Mouse (Mus musculus): ENCODE measurements around the gene Ephb4. TPM values are rescaled to one million over a fixed set of nuclear protein-coding genes. Genes with fewer than 3 reads are reported as not detected.

Gene Ephb4
- total RNA-seq, 2 experiments from 2014 or later, result 4.9 to 6.8 TPM

DNA sequence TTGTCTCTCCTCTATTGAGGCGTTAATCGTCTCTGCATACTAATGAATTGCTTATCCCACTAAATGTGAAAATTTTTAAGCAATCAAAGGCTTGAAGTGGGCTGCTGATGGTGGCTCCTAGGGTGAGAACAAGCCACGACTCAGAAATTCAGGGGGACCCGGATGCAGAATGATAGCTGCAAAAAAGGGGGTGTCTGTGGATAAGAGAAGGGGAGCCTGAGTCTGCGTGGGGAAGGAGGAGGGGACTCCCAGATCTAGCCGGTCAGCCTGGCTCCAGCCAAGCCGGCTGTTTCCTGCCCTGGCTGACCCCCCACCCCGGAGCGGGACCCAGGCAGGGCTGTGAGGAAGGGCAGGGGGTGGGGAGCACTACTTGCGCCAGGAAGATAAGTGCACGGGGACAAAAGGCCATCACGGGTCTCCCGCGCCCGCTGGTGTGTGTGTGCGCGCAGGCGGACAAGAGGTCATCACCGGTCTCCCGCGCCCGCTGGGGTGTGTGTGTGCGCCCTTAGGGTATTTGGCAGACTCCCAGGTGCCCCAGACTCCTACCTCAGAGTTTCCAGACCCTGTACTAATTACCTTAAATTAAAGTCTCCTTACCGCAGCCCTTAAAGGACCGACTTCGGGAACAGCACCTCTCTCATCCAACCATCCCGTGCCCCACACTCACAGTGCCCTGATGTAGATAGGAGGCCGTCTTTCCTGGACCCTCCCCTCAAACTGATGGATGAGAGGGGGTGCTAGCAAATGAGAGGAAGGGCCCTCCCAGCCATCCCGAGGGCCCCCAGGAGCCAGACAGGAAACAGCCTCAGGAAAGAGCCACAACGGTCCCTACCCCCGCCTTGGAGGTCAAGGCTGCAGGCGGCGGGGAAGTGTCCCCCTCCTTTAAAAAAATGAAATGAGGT is 1.2 kb upstream of the Ephb4 start:
- peak overlapping the region; percentile 53 for H3K4me3 ChIP-seq
- no peak overlapping the region for H3K27ac ChIP-seq
- TF ChIP-seq CTCF (IDR thresholded peaks at IDR 0.05), result no peak
- intact Hi-C loops (cut with DNase I), result no loop called here
- no peak for DNase-seq (ENCODE audit: extremely low spot score in 1 of 2, low spot score in 2 of 2)

DNA sequence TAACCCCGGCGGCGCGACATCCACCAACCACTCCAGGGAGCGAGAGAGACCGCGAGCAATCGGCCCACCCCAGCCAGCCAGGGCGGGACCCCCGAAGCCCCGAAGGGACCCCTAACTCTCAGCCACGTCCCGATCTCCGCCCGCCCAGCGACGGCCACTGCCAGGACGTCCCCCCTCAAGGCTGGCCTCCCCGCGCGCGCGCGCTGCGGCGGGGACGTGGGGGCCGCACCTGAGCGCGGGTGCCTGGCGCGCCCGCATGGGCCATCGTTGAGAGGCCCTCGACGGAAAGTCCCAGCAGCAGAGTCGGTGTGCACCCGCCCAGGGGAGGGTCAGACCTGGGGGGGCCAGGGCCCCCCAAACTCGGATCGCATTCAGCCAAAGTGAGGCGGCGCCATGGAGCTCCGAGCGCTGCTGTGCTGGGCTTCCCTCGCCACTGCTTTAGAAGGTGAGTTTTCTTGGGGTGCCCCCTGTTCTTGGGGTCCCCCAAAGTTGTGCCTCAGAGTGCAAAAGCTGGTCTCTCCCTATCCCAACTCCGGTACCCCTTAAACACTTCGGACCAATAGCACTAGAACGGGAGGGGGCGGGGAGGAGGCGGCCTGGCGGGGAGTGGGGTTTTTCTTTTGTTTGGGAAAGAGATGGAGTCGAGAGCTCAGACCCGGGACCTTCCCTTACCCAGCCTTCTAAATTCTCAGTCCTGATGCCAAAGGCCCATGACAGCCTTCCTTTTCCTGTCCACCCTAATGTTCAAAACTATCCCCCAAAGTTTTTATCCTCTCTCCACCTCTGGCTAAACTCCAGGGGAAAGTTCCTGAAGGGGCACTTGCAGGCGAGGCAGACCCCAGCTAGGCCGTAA is 522 bp downstream of the Ephb4 start:
- intact Hi-C loops (cut with DNase I), result no loop called here
- TF ChIP-seq CTCF (IDR thresholded peaks at IDR 0.05), result no peak
- Histone ChIP-seq H3K4me3 (peak overlapping the region; percentile 53), H3K27ac (peak overlapping the region; percentile 66)
- DNase-seq (ENCODE audit: extremely low spot score in 1 of 2, low spot score in 2 of 2), result no peak

DNA sequence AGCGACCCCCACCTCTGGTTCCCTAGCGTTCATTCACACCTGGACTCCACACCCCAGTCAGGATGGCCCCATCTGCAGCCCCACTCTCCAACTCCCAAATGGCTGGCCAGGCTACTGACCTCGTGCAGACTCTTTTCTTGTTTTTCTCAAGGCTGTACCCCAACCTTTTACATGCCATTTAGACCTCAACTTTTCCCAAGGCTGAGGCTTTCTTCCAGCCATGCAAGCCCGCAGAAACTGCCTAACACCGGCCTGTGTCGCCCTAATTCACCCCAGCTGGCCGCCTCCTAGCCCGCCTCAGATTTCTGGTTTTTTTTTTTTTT is 1.1 kb downstream of the Ephb4 start:
- TF ChIP-seq CTCF (IDR thresholded peaks at IDR 0.05), result no peak
- H3K27ac ChIP-seq, result no peak overlapping the region
- peak overlapping the region; percentile 53 for H3K4me3 ChIP-seq
- intact Hi-C loops (cut with DNase I), result no loop called here
- no peak for DNase-seq (ENCODE audit: extremely low spot score in 1 of 2, low spot score in 2 of 2)

DNA sequence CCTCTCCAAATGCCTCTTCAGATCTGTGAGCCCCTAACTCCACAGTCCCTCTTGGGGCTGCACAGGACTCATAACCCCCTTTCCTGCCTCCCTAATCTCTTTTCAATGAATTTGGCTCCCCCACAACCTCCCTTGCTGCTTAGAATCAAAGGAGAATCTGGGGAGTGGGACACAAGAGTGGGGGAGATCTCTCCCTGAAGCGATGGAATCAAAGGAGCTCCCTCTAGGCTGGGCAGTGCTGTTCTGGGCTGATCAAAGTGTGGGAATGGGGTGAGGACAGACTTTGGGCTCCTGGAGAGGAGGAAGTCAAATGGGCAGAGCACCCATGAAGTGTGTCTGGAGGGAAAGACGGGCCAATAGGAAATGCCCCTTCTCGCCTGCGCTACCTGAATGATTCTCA is 1.5 kb downstream of the Ephb4 start:
- Histone ChIP-seq H3K27ac (no peak overlapping the region), H3K4me3 (peak overlapping the region; percentile 53; the same call in 1 of the 2 replicates)
- DNase-seq (ENCODE audit: extremely low spot score in 1 of 2, low spot score in 2 of 2), result no peak
- TF ChIP-seq CTCF (IDR thresholded peaks at IDR 0.05), result no peak
- intact Hi-C loops (cut with DNase I), result no loop called here

DNA sequence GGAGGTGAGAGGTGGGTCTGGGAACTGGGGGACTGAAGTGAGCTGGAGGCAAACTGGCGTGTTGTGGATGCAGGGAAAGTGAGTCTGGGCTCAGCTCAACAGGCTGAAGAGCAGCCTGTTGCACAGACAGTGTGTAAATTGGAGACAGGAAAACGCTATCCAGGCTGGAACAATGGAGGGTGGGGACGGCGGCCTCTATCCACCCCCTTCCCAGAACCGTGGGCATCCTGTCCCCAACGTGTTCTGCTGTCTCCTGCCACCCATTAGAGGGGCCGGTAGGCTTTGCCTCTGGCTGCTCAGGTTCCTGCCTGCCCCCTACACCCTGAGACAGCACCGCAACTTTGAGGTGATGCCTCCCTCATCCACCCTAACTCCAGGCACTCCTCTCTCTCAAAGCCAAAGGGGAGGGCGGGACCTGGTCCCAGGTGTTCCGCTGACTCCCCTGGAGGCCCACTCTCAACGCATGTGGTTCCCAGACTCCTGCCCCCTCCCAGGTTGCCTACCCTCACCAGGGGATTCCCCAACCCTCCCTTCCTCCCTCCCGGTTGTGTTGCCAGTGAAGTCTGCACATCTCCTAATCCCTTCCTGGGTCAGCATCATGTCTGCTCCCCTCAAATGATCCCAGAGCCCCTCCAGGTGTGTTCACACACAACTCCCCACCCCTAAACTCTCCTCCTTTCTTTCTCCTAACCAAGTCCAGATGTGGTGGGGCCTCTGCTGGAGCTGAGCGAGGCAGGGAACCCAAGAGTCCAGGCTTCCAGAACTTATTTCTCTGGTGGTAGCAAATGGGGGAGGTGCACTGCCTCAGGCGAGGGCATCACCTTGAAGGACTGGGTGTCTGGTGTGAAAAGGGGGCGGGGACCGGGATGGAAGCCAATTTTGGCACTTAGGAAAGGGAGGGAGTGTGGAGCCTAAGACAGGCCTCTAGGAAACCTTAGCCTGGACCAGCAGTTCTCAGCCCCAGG is 2.4 kb downstream of the Ephb4 start:
- intact Hi-C loops (cut with DNase I), result no loop called here
- no peak for DNase-seq (ENCODE audit: extremely low spot score in 1 of 2, low spot score in 2 of 2)
- Histone ChIP-seq H3K4me3 (no peak overlapping the region), H3K27ac (no peak overlapping the region)
- no peak for TF ChIP-seq CTCF (IDR thresholded peaks at IDR 0.05)

DNA sequence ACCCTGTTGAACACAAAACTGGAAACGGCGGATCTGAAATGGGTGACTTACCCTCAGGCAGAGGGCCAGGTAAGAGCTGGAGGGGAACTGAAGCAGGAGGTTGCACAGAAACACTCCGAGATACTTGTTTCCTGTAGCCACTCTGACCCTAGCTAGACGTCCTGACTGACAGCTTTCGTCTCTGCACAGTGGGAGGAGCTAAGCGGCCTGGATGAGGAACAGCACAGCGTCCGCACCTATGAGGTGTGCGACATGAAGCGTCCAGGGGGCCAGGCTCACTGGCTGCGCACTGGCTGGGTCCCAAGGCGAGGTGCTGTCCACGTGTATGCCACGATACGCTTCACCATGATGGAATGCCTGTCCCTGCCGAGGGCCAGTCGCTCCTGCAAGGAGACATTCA is 4.2 kb downstream of the Ephb4 start:
- Histone ChIP-seq H3K4me3 (no peak overlapping the region), H3K27ac (no peak overlapping the region)
- intact Hi-C loops (cut with DNase I), result no loop called here
- no peak for TF ChIP-seq CTCF (IDR thresholded peaks at IDR 0.05)
- DNase-seq (ENCODE audit: extremely low spot score in 1 of 2, low spot score in 2 of 2), result no peak

DNA sequence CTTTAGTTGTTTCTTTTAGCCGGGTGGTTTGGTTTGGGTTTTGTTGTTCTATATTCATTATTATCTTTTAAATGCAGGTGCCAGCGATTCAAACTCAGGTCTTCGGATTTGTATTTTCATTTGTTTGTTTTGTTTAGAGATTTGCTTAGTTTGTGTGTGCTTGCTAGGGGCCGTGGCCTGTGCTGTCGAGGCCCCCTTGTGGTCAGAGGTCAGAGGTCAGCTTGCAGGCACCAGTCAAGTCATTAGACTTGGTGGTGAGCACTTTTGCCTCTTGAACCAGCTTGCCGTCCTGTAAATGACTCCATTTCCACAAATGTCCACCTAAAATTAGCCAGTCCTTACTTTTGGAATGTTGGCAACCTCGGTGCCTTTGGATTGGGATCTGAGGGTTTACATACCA is 8.5 kb downstream of the Ephb4 start:
- peak; percentile 23 for TF ChIP-seq CTCF (IDR thresholded peaks at IDR 0.05)
- Histone ChIP-seq H3K4me3 (no peak overlapping the region), H3K27ac (no peak overlapping the region)
- intact Hi-C loops (cut with DNase I), result no loop called here
- no peak for DNase-seq (ENCODE audit: extremely low spot score in 1 of 2, low spot score in 2 of 2)

DNA sequence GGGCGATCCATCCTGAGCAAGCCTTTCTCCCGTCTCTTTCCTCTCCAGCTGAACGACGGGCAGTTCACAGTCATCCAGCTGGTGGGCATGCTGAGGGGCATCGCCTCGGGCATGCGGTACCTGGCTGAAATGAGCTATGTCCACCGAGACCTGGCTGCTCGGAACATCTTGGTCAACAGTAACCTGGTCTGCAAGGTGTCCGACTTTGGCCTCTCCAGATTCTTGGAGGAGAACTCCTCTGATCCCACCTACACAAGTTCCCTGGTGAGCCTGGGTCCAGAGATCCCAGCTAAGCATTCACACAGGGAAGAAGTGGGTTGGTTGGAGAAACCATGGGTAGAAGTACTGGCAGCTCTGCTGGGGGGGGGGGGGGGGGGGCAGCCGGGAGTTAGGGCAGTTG is 19.8 kb downstream of the Ephb4 start:
- no peak overlapping the region for H3K27ac ChIP-seq
- TF ChIP-seq CTCF (IDR thresholded peaks at IDR 0.05), result no peak
- intact Hi-C loops (cut with DNase I), result no loop called here
- DNase-seq (ENCODE audit: extremely low spot score in 1 of 2, low spot score in 2 of 2), result no peak
- H3K4me3 ChIP-seq, result no peak overlapping the region

DNA sequence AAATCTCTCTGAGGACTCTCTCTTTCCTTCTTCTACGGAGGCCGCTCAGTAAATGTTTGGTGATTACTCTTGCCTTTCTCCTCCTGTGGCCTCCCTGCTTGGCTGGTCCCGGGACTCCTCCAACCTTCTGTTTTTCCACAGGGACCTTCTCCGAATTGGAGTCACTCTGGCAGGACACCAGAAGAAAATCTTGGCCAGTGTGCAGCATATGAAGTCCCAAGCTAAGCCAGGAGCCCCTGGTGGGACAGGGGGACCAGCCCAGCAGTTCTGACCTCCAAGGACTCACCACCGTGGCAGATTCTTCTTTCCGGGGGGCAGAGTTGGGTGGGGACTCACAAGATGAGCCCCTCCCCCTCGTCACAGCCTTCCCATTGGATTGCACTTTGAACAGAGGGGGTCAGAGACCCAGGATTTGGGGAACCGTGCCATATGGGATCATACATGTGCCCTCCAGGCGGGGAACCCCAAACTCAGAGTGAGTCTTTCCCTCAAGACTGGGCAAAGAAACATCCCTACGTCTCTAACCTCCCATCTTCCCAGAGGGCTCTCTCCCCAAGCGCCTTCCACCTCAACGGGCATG is 23.6 kb downstream of the Ephb4 start:
- intact Hi-C loops (cut with DNase I), result no loop called here

DNA sequence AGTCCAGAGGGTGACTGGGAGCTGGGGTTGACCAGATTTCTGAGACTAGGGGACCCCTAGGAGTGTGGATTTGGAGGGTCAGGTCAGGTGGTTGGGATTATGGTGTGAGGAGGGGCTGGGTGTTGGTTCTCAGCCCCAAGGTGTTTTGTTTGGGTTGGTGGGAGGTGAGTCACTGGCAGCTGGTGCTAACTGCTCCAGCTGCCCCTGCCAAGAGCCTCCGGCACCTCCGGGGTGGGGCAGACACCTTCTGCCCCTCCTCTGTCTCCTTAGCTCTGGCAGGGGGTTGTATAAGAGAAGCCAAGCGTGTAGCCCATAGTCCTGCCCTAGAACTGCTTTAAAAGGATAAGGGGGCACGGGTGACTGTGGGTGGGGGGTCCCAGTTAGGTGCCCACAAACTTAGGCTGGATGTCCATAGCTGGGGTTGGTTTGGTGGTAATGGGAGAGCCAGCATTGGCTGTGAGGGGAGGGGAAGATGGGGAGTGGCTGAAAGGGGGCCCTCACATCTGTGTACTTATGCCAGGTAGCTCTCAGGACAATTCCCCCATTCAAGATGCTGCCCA is 24.7 kb downstream of the Ephb4 start:
- TF ChIP-seq CTCF (IDR thresholded peaks at IDR 0.05), result no peak
- Histone ChIP-seq H3K4me3 (no peak overlapping the region), H3K27ac (no peak overlapping the region)
- DNase-seq (ENCODE audit: extremely low spot score in 1 of 2, low spot score in 2 of 2), result no peak
- intact Hi-C loops (cut with DNase I), result no loop called here

More for the DNA sequence above, 23.6 kb downstream of the Ephb4 start:
- H3K4me3 ChIP-seq, result no peak overlapping the region
- TF ChIP-seq CTCF (IDR thresholded peaks at IDR 0.05), result no peak
- no peak overlapping the region for H3K27ac ChIP-seq
- no peak for DNase-seq (ENCODE audit: extremely low spot score in 1 of 2, low spot score in 2 of 2)

DNA sequence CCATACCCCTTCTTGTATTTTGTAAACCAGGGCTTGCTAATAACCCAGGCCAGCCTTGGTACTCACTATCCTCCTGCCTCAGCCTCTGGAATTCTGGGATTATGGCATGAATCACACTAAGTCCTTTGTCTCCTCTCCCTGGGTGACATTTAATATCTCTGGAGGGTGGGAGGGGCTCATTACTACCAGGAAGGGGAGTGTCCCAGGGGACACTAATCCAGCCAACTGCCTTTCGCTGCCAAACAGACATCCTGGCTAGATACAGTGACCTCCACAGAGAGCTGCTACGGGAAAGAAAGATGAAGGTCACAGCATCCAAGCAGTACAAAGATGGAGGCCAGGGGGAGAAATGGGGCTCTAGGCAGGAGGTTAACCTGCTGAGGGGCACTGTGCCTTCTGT is 25.7 kb downstream of the Ephb4 start:
- intact Hi-C loops (cut with DNase I), result no loop called here
- H3K4me3 ChIP-seq, result no peak overlapping the region
- no peak for TF ChIP-seq CTCF (IDR thresholded peaks at IDR 0.05)
- no peak overlapping the region for H3K27ac ChIP-seq
- no peak for DNase-seq (ENCODE audit: extremely low spot score in 1 of 2, low spot score in 2 of 2)
